Mouse (Mus musculus) erythroblast, embryonic 14.5 days (primary cell): ENCODE results near the gene Dpysl5.

ENCODE experiments used
- GATA1 ChIP-seq: IDR thresholded peaks from 2 replicates; pipeline ENCODE4 v1.6.1; 2012; ENCODE audit warnings: low read length, inconsistent platforms, mixed read lengths
- TAL1 ChIP-seq: IDR thresholded peaks from 3 replicates; pipeline ENCODE4 v1.6.1; 2012; ENCODE audit warnings: low read length, inconsistent platforms, mixed read lengths

DNA sequence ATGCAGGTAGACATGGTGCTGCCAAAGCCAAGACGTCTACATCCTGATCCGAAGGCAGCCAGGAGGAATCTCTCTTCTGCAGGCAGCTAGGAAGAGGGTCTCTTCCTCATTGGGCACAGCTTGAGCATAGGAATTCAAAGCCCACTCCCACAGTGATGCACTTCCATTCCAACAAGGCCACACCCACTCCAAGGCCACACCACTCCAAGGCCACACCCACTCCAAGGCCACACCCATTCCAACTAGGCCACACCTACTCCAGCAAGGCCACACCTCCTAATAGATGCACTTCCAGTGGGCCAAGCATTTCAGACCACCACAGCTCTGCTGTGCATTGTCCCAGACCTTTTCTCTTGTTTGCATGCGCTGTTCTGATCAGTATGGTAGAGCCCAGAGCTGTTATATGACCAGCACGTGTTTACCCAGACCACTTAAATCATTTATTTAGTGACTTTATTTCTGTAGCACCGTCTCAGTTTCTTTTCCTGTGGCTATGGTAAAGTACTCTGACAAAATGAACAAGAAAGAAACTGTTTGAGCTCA, 14.9 kb downstream of the Dpysl5 start:
- no peak for TF ChIP-seq GATA1
- TF ChIP-seq TAL1, result no peak
